Mouse (Mus musculus): ENCODE results near the gene Top3b.
"Not testable (repeated sequence)": the region's sequence is repeated elsewhere in the genome, so short reads cannot be mapped to it uniquely, and the experiment has no call there.

The Top3b gene

DNA sequence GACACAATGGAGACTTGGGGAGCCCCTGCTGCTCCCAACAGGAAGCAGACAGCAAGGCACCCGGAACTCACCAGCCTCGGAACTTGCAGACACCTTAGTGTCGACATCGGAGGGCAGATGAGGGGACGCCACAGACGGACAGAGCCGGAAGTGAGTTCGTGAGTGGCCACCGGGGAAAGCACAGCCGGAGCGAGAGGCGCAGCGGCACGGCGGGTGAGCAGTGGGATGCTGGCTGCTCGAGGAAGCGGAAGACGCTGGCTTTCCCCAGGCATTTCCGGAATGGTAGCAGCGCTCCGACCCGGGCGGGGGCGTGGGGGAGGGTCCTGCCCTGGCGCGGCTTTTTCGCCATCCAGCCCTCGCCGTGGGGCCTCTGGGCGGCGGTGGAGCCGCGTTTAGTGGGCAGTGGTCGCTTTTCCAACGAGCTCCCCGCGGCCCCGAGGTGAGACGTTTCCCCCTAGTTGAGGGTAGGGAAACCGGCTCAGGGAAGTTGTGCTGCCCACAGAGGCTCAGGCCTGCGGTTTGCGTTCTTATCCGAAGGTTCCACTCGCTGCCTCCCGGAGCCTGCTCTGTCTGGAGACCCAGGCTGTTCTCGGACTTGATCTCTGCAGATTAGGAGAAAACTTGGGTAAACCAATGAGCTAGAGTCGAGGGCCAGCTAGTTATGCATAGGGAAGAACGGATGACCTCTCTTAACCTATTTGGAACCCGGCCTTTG is at the start of gene Top3b, which contains the start of gene Vpreb1:
Gene Top3b, plus strand, starts transcription at position 120 of the 715 bp plus-strand sequence.
Gene Vpreb1, minus strand, starts transcription at position 227 of the 715 bp plus-strand sequence.
- DNase-seq = peak; percentile 91

DNA sequence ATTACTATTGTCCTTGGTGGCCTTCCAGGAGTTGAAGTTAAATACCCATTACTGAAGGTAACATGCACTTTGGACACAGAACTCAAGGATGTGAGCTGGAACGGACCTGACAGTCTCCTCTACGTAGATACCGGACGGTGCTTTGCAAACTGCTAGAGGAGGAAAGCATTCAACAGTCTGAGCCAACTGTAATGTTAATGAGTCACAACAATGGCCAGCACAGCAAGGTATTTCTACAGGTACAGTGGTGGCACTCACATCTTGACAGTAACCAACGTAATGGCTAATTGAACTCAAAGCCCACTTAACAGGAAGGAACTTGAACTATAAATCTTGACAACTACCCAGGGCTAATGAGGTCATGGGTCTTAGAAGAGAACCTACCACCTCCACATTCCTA is 45.1 kb upstream of the Top3b start:
- DNase-seq = no peak

DNA sequence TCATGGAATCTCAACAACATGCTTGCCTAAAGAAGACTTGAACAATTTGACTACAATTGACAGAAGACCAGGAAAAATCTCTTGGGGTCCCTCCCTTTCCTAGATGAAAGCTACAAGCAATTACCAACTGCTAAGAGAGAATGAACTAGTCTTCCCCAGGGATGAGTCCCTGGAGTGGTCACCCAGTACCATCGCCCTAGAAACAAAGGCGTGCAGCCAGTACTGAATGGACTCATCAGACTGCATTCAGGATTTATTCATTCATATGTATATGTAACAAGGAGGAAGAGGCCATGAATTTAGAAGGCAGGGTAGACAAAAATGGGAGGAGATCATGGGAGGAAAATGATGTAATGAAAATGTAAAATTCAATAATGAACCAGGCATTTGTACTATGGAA is 44.3 kb upstream of the Top3b start:
- no peak for DNase-seq

DNA sequence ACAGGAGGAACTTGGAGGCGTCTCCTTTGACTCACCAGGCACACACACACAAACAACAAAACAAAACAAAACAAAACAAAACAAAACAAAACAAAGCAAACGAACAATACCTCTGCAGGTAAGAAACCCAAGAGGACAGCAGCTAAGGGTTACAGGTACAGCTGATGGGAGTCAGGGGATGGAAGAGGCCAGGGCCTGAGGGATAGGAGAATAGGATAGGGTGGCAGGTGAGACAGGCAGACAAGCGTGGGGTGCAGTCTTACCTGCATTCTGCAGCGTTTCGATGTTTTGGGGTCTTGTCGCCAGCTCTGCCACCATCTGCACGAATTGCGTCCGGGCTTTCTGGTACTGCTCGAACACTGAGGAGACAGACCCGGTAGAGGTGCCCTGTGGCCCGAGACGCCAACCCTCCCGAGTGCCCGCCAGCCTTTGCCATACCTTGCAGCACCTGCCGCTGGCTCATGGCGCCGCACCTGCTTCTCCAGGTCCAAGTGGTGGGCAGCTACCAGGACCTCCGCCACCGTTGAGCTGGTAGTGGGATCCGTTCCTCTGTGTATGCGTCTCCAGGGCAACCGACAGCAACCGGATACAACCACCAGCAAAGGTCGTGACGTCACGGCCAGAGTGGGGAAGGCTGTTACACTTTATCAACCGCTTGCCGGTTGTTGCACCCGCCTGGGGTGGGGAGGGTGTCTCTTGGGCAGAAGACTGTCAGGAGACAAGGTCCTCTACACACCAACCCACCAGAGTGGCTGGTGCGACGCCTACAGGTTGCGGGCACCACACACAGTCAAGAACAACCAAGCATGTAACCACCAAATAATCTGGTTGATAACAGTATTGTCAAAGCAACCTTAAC is 41.5 kb upstream of the Top3b start, which contains the start of gene Spag6l:
Gene Spag6l, minus strand, starts transcription at position 700 of the 859 bp plus-strand sequence.
- DNase-seq = peak; percentile 68

DNA sequence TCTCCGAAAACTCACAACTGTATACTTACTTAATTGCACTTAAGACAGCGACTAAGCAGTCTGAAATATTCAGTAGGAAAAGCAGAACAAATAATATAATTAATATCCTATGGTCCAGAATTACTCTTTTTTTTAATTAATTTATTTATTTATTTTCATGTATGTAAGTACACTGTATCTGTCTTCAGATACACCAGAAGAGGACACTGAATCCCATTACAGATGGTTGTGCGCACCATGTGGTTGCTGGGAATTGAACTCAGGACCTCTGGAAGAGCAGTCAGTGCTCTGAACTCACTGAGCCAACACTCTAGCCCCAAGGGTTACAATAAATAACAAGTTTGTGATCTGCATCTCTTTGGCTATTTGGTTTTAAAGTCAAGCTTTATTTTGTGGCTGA is 40.9 kb upstream of the Top3b start:
- no peak for DNase-seq

DNA sequence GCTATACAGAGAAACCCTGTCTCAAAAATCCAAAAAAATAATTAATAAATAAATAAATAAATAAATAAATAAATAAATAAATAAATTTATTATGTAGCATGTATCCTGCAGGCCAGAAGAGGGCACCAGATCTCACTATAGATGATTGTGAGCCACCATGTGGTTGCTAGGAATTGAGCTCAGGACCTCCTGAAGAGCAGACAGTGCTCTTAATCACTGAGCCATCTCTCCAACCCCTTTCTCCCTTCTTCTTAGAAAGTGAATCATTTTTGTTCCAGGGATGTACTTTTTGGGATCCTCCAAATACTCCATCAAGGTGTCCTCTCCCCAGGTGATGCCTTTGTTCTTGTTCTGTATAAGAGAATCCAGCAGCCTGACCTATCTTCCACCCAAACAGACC is 21.3 kb upstream of the Top3b start:
- no peak for DNase-seq

DNA sequence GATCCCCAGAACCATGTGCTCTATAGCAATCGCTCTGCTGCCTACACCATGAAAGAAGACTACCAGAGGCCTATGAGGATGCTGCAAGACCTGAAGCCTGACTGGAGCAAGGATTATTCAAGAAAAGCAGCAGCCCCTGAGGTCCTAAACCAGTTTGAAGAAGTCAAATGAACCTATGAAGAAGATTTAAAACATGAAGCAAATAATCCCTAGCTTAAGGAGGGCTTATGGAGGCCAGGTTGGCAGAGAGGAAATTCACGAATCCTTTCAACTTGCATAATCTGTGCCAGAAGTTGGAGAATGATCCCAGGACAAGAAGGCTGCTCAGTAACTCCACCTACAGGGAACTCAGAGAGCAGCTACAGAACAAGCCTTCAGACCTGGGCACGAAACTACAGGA is 18.1 kb upstream of the Top3b start:
- no peak for DNase-seq

DNA sequence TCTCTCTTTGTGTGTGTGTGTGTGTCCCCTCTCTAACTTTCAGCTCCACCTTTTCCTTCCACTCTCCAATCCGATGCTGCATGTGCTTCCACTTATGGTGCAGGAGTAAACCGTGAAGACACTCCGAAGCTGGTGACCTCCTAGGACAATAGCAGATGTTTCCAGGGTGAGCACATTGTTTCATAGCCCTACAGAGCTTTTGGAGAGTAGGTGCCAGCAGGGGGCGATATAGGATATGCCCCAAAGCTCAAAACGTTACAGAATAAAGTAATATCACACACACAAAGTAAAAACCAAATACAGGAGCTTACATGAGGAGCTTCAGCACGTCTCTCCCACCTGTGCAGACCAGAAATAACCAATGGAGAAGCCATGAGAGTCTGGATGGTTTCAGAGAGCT is 15.7 kb upstream of the Top3b start:
- peak; percentile 47 for DNase-seq

DNA sequence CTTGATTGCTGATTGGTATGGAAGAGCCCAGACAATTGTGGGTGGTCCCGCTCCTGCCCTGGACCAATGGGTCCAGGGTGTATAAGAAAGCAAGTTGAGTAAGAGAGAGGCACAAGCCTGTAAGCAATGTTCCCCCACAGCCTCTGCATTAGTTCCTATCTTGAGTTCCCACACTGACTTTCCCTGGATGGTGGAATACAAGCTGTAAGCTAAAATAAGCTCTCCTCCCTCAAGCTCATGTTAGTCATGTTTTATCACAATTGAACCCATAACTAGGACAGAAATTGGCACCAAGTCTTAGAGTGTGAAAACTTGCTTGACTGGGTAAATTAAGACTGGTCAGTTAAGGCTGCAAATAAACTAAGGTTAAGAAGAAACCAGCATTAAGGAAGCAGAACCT is 15.0 kb upstream of the Top3b start:
- no peak for DNase-seq

DNA sequence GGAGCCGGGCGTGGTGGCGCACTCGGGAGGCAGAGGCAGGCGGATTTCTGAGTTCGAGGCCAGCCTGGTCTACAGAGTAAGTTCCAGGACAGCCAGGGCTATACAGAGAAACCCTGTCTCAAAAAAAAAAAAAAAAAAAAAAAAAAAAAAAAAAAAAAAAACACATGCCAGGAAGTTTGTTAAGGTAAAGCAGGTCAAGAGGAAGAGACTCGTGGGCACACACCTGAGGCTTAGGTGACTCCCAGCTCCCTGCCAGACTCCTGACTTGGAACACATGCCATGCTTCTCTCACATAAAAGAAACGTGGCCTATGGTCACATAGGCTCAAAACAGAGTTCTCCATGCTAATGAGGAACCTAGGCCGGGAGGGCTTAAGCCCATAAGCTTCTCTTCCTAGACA is 14.5 kb upstream of the Top3b start:
- not testable (repeated sequence) for DNase-seq

DNA sequence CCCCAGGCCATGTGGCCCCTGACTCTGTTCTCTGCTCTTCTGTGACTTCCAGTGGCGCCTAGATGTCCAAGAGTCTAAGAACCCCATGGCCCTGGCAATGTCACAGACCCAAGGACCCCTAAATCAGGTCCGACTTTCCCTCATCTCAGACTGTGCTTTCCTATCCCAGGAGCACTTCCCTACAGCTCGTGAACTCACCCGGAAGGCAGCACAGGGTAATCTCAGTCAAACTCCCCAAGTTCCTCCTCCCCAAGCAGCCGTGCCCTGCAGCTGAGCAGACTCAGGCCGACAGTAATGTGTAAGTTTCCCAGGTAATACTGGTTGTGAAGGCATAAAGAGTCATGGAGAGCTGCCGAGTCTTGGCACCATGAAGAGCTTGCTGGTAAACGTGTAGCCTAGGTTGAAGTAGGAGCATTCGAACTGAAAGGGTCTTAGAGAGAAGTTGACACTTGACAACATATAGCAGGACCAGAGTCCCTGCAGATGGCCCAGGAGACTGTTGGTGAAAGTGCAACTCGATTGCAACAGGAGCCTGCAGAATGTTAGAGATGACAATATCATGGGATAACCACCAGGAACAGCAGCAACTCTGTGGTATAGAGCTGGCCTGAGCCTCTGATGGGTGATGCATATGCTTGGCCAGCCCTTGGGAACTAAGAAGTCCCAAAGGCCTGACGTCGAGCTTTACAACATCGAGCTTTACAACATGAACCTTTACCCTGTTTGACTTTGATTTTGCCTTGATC is 13.6 kb upstream of the Top3b start:
- no peak for DNase-seq

DNA sequence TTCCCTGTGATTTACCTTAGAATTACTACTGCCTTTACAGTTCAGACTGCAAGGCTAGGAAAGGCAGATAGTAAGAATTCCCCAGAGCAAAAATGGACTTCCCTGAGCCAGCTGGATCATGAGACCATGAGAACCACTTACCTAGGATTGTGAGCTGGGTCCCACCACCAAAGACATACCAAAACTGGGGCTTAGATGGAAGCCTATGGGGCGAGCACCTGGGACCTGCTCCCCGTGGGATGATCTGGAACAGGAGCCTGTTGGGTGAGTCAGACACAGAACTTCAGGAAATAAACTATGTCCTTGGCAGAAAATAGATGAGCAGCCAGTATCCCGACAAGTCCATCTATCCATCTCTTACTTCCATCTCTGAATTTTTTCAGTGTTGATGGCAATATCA is 8.2 kb upstream of the Top3b start:
- no peak for DNase-seq

DNA sequence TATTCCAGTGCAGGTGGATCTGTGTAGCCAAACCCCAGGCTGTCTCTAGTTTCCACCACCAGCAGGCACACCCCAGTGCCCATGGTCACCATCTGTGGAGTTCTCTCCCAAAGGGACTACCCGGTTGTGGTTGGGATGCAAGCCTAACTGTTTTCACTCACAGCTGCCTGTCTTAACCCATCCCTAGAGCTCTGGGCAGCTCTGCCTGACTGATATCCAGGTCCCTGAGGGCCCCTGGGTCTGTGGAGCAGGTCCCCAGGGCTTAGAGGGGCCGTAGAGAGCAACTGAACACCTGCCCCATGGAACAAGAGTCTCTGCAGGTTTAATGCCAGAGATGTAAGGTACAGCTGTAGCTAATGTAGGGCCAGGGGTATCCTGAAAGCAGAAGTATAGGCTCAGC is 6.6 kb upstream of the Top3b start, which contains the start of gene Igll1:
Gene Igll1, minus strand, starts transcription at position 8 of the 400 bp plus-strand sequence.
- DNase-seq = no peak

DNA sequence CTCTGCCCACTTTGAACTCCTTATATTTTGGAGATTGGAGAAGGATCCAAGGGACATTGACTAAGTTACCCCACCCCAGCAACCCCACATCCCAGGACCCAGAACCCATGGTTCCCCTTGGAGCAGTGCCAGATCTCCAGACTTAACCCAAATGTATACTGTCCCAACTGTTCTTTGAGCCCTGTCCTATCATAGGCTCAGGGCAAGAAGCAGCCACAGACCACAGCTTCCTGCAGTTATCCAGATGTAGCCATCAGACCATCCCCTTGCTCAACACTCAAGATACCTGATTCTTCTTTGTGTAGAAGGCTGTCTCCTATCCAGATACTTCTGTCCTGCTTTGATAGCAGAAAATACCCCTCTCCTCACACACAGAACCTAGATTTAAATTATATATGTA is 5.3 kb upstream of the Top3b start:
- no peak for DNase-seq

DNA sequence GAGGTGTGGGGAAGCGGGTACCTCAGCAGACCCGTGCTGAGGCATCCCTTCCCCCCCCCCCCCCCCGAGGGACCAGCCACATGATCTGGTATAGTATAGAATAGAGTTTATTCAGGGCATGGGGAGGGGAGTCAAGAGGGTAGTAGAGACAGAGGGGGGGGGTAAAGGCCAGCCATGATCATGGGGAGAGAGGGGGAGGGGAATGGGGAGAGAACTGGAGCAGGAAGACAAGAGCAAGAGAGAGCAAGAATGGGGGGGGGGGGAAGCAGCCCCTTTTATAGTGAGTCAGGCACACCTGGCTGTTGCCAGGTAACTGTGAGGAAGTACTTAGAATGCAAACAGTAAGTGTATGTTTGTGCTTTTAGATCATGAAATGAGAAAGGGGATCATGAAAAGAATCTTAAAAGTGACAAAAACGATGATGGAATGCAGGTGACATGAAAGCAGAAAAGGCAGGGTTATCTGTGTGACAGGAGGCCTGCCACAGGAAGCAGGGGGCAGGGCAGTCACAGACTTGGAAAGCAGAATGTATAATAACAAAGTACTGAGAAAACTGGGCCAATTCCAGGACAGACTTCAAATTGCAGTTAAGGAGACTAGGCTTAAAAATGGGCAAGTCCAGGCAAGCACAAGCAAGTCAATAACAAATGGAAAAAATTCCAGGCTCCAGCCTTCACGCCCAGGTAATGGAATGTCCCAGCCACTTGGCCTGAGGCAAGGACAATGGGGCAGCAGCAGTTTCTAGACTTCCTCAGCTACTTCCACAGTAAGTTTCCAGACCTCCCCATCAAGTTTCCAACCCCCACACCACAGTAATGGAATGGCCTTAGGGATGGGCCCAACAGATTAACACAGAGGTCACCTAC is 4.6 kb upstream of the Top3b start:
- DNase-seq = no peak

DNA sequence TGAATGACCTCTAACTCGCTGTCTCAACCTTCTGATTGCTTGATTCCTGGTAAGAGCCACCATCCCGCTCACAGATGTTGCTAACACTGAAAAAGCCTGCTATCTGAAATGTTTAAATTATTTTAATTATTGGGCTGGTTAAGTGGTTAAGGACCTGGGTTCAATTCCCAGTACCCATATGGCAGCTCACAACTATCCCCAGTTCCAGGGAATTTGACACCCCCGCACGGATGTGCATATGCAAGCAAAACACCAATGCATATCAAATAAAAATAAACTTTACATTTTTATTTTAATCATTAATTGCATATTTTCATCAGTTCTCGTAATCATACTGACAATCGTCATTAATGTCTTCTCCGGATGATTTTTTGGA is 307 bp upstream of the Top3b start:
- DNase-seq = no peak

DNA sequence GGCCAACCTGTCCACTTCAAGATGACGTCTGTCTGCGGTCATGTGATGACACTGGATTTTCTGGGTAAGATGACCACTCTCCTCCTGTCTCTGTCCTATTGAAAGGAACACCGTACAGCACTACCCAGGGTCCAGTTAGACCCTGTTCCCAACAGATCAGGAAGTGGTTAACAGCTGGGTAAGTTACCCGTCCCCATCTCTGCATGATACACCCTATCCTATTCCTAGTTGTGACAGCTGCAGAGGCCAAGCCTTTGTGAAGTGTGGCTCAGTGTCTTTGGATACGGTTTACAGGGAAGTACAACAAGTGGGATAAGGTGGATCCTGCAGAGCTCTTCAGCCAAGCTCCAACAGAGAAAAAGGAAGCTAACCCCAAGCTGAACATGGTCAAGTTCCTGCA is 8.5 kb downstream of the Top3b start:
- DNase-seq = no peak

DNA sequence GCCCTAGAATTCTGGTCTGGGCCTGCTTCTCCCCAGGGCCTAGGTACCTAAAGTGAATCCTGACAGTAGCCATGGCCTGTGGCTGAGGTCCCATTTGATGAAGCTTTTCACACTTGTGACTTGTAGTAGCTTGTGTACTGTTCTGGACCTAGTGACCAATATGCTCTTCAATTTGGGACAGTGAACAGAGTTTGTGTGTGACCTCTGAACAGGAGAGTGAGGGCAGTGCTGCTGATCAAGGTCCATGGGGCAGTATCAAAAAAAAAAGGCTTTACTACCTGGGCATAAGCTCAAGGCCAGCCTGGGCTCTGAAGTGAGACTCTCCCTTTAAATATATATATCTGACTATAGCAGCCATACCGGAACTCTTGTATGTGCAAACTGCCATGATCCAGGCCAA is 17.8 kb downstream of the Top3b start:
- DNase-seq = no peak

DNA sequence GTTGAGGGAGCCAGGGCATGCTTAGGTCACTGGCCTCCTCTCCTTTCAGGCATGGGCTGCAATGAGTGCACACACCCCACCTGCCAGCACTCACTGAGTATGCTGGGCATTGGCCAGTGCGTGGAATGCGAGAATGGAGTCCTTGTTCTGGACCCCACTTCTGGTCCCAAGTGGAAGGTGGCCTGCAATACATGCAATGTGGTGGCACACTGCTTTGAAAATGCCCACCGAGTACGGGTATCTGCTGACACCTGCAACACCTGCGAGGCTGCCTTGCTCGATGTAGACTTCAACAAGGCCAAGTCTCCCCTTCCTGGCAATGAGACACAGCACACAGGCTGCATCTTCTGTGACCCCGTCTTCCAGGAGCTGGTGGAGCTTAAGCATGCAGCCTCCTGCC is 21.8 kb downstream of the Top3b start:
- no peak for DNase-seq

DNA sequence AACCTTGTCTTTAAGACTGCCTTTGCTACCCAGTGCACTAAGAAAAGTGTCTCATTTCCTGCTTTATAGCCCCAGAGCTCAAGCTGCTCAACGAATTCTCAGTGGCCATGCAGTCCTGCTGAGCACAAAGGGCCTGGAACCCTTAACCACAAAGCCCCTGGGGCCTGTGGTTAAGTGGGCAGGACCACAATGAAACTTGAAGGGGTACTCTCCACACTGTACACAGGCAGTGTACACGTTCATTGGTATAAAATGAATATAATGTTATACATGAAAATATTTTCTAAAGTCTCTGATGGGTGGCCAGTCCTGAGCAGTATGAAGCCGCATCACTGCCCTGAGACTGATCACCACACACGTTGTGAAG is 25.5 kb downstream of the Top3b start:
- DNase-seq = no peak

DNA sequence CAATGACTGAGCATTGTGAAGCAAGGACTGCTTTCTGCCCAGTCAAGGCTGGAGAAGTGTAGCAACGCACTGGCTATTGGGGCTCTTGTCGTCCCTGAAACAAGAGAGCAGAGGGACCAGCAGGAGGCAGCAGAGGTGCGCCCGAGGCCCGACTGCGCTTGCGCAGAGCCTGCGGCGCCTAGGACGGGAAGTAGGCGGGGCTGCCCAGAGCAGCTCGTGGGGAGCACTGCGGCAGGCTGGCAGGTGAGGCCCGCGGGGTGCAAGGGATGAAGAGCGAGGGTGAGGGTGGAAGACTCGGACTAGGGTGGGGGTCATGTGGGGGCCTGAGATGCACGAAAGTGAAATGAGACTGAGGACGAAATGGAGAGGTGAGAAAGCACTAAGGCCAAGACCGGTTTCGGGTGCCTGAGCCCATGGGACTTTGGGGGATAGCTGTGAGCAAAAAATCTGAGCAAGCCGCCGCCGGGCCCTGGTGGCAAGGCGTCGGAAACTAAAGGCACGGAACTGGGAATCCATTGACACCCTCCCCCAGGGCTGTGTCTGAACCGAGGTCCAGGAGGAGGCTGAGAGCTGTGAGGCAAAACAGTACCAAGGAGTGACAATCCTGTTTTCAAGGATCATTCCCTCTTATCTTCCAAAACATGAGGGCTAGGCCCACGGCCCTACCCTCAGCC is 26.0 kb downstream of the Top3b start, which contains the start of gene Ppm1f:
Gene Ppm1f, plus strand, starts transcription at position 88 of the 674 bp plus-strand sequence.
- DNase-seq = peak; percentile 94
